Mouse (Mus musculus) bone marrow, adult 2 months (tissue): ENCODE data around the gene Rasa2. TPM values are rescaled to one million over a fixed set of nuclear protein-coding genes. Genes with fewer than 3 reads are reported as not detected.
A peak's percentile ranks its signal among the peaks of the same experiment; 100 is the strongest.

Source experiments
- H3K27ac ChIP-seq: fragments of 200-500 bp; 2 replicates; pipeline ENCODE4 v1.5.1; 2012; ENCODE audit warnings: low read depth, mild to moderate bottlenecking, control low read depth, inconsistent platforms, low read length; ENCODE audit not compliant: control insufficient read depth, poor library complexity, insufficient read depth
- H3K4me1 ChIP-seq: fragments of 200-500 bp; 2 replicates; pipeline ENCODE4 v1.6.1; 2011; ENCODE audit warnings: low read length; ENCODE audit not compliant: control insufficient read depth, insufficient read depth
- H3K4me3 ChIP-seq: fragments of 200-500 bp; replicated peaks from 2 replicates; pipeline ENCODE3; 2011; ENCODE audit warnings: mild to moderate bottlenecking, low read depth, low read length, control low read depth; ENCODE audit not compliant: control insufficient read depth
- CTCF ChIP-seq: fragments of 200-500 bp; IDR thresholded peaks from 2 replicates; pipeline ENCODE4 v1.5.1; 2011; ENCODE audit warnings: low read length, control low read depth; ENCODE audit not compliant: control insufficient read depth, insufficient read depth
- POLR2A ChIP-seq: fragments of 200-500 bp; IDR thresholded peaks from 2 replicates; pipeline ENCODE4 v1.6.1; 2011; ENCODE audit warnings: low read depth, mild to moderate bottlenecking, control low read depth, low read length, borderline replicate concordance; ENCODE audit not compliant: control insufficient read depth
- WGBS: fragments of 180-500 bp; shearing (Covaris S2); methylation state at CpG from one replicate; pipeline ENCODE4 v1.1.7; 2018; 5-methylcytosine and 5-hydroxymethylcytosine counted together
- polyA plus RNA-seq: library from polyadenylated mRNA; stranded (reverse); fragments of >200 nt; gene quantifications from 2 replicates; pipeline ENCODE4 v1.2.4, GENCODE M21; 2011; ENCODE audit warnings: low replicate concordance; ENCODE audit not compliant: missing spikeins, insufficient read depth, insufficient read length

The Rasa2 gene
- polyA plus RNA-seq, 1 experiment = 5.6 TPM

DNA sequence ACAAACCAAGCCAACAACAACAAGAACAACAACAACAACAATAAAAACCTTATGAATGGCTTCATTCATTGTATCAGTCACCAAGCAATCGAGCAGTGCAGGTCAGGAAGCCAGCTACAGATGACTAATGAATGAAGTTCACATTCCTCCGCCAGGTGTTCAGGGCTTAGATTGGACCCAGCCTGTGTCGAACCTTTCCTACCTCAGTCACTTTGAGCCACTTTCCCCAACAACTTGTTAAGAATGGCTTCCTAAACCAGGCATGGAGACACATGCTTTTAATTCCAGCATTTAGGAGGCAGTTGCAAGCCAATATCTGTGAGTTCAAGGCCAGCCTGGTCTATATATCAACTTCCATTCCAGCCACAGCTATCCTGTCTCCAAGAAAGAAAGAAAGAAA is 4.5 kb upstream of the Rasa2 start:
- TF ChIP-seq CTCF (no peak), POLR2A (no peak)
- WGBS = 74% methylated on average over 3 of the region's 3 CpGs

GRCm38 (mm10) chr9:96635176-96635575 is 3.8 kb upstream of the Rasa2 start:
- WGBS = 66% methylated on average over 6 of the region's 6 CpGs
- Histone ChIP-seq H3K4me1 (peaks cover 14% of the 10 kb centered on the region), H3K4me3 (no peak overlapping the region), H3K27ac (no peak overlapping the region)
- TF ChIP-seq POLR2A = no peak
- no peak for TF ChIP-seq CTCF

More for the DNA sequence above, 4.5 kb upstream of the Rasa2 start:
- Histone ChIP-seq H3K27ac (0 out of 2 replicates have a peak overlapping the region, but pooled peaks have one; percentile 32), H3K4me1 (peaks cover 15% of the 10 kb centered on the region), H3K4me3 (no peak overlapping the region)

DNA sequence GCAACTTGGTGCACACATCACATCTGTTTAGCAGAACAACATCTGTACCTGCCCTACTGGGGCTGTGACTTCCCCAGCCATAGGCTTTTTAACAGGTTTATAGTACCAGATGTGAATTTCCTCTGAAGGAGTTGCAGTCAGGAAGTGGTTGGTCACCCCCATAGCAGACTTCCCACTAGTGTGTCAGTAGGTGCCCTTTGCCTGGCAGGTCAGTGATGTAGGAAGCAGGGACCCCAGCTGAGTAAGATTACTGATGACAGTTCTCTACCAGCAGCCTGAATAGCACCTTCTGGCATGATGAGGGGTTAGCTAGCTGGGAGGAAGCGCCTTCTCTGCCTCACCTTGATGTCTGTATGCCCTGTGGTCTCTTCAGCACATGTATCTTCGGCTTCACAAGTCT is 2.4 kb upstream of the Rasa2 start:
- WGBS = 63% methylated on average over 2 of the region's 2 CpGs
- TF ChIP-seq CTCF (no peak), POLR2A (no peak)
- Histone ChIP-seq H3K4me3 (no peak overlapping the region), H3K27ac (peak overlapping the region; percentile 16; the same call in 1 of the 2 replicates), H3K4me1 (peaks cover 12% of the 10 kb centered on the region)

- 49% methylated on average over 7 of the region's 7 CpGs for WGBS
- Histone ChIP-seq H3K4me1 (peaks cover 11% of the 10 kb centered on the region), H3K27ac (no peak overlapping the region), H3K4me3 (no peak overlapping the region)
- TF ChIP-seq CTCF = no peak
Observed at GRCm38 (mm10) chr9:96632756-96633155, 1.3 kb upstream of the Rasa2 start.

DNA sequence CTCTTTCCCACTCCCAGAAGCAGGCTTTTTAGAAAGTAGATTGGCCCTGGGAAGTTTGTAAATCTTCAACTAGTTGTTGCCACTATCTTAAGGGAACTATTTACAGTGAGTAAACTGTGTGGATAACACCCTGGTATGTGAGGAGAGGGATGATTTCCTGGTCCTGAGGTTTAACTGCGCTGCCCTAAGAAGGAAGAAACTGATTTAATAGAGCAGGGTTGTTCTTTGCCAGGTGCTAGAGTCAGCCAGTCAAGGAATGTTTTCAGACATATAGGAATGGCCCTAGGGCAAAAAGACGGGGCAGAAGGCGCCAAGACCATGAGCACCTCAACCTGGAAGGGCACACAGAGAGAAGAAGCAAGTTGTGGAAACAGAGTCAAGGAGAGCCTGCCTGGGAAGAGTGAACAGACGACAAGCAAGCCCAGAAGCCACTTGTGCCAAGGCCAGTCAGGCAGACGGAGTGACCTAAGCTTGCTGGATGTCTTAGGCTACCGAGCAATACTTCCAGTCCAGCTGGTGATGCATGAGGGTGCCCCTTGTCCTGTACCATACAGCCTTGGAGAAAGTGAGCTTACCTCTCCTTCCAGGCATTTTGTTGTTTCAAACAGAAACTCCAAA is 765 bp upstream of the Rasa2 start:
- WGBS = 76% methylated on average over 6 of the region's 6 CpGs
- H3K27ac ChIP-seq = no peak overlapping the region
- peaks cover 11% of the 10 kb centered on the region for H3K4me1 ChIP-seq
- TF ChIP-seq POLR2A = no peak
- no peak for TF ChIP-seq CTCF
- no peak overlapping the region for H3K4me3 ChIP-seq

- H3K4me3 ChIP-seq = peak overlapping the region; percentile 82
- H3K27ac ChIP-seq = peak overlapping the region; percentile 96
- TF ChIP-seq CTCF (no peak), POLR2A (no peak)
- 1% methylated on average over 99 of the region's 105 CpGs for WGBS
- peaks cover 10% of the 10 kb centered on the region for H3K4me1 ChIP-seq
Observed at GRCm38 (mm10) chr9:96630571-96631388, 637 bp downstream of the Rasa2 start.

GRCm38 (mm10) chr9:96629151-96629550 is 2.3 kb downstream of the Rasa2 start:
- no peak for TF ChIP-seq CTCF
- TF ChIP-seq POLR2A = no peak
- peaks cover 7% of the 10 kb centered on the region for H3K4me1 ChIP-seq
- WGBS = 44% methylated on average over 4 of the region's 4 CpGs
- H3K27ac ChIP-seq = no peak overlapping the region
- H3K4me3 ChIP-seq = no peak overlapping the region

DNA sequence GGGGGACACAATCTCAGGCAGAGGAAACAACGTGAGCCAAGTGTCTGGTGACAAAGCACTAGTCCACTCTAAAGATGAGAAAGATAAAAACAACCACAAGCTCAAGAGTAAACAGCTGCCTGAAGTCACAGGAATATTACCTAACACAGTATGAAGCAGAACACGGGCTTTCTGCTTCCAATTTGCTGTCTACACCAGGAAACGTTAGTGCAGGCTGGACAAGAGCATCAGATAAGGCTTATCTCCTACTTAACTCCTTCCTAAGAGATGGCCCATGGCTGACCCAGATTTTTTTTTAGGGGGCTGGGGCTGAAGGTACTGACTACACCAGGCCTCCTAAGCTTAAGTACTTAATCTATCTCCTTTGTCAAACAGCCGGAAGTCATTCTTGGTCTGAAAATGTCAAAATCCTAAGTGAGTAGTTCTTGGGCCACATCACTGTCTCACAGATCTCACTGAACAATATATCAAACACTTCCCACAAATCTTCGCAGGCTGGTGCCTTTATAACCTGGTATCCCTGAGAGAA is 3.8 kb downstream of the Rasa2 start:
- WGBS = 26% methylated on average over 5 of the region's 5 CpGs
- H3K4me3 ChIP-seq = no peak overlapping the region
- H3K27ac ChIP-seq = no peak overlapping the region
- H3K4me1 ChIP-seq = peaks cover 5% of the 10 kb centered on the region
- TF ChIP-seq POLR2A (no peak), CTCF (no peak)

GRCm38 (mm10) chr9:96627042-96627441 is 4.4 kb downstream of the Rasa2 start:
- Histone ChIP-seq H3K4me3 (no peak overlapping the region), H3K27ac (no peak overlapping the region), H3K4me1 (peaks cover 3% of the 10 kb centered on the region; the same call in 1 of the 2 replicates)
- TF ChIP-seq POLR2A (no peak), CTCF (no peak)
- WGBS = 55% methylated on average over 1 of the region's 1 CpGs
